Mouse (Mus musculus) forelimb bud, embryonic 11.5 days (tissue): ENCODE data around the gene Ppp1r9a.
A peak's percentile ranks its signal among the peaks of the same experiment; 100 is the strongest.

Experiments
- DNase-seq: peaks from one replicate; pipeline ENCODE4 v3.0.0-alpha.2; 2012; ENCODE audit warnings: low read depth, low spot score

Ppp1r9a gene

GRCm38 (mm10) chr6:5100347-5100746 lies 197.6 kb downstream of the Ppp1r9a start:
- no peak for DNase-seq

GRCm38 (mm10) chr6:5102741-5103140 lies 200.0 kb downstream of the Ppp1r9a start:
- DNase-seq = no peak

DNA sequence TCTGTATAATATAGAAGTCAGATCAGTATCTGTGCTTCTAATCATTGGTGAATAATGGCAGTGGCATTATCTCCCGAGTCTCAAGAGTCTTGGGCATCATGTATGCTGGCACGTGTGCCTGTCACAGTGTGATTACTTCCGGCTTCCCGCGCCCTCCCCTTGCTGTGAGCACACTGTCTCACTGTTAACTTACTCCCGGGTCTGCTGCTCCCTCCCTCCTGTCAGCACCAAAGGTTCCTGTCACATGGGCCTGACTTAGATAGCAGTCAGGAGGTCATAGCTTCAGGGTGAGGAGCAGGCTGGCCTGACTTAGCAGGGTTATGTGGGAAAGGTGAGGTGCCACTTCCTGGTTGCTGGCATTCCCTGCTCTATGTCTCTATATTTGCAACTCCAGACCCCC lies 201.1 kb downstream of the Ppp1r9a start:
- DNase-seq = no peak

DNA sequence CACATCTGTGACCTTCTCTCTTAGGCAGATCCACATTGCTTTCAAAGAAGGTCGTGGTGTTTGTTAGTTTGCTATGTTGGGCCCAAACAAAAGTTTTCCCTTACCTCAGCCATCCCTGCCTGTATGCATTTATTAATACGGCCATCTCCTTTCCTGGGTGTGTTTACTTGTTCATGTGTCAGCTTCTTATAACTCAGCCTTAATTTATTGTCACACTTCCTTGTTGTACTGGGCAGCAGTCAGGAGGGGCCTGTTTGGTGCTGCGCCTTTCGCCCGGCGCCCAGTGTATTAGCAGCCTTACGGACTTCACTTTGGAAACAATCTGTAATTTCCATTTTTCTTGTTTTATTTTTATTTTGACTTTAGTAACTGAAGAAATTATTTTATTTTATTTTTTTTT lies 201.5 kb downstream of the Ppp1r9a start:
- no peak for DNase-seq

DNA sequence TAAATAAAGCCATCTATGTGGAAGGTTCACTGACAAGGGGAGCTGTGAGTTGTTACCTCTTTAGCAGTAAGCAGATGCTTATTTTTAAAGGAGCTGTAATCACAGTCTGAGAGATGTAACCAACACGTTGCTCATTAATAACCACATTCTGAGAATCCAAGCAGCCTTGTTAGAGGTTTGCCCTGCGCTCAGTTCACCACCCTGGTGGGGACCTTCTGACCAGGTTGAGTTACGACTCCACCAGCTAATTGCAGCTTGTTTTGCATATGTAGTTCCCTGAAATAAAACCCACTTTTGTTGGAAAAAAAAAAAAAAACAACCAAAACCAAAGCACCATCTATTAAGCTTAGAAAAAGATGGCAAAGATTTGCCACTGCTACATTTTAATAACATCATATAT lies 205.8 kb downstream of the Ppp1r9a start:
- peak; percentile 51 for DNase-seq

- peak; percentile 97 for DNase-seq
Observed at GRCm38 (mm10) chr6:5109925-5110714, 207.4 kb downstream of the Ppp1r9a start.

DNA sequence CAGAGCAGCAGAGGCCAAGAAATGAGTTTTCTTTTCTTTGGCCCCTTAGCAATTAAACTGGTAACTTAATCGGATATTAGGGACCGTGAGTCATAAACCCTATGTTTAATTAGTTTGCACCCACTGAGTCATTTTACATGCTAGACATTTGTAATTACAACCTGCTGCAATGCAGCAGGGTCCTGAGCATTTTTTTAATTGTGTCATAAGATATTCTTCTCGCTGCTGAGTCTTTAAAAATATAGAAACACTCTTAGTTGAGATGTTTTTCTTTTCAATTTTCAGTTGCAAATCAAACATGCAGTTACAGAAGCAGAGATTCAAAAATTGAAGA lies 208.0 kb downstream of the Ppp1r9a start:
- DNase-seq = no peak

DNA sequence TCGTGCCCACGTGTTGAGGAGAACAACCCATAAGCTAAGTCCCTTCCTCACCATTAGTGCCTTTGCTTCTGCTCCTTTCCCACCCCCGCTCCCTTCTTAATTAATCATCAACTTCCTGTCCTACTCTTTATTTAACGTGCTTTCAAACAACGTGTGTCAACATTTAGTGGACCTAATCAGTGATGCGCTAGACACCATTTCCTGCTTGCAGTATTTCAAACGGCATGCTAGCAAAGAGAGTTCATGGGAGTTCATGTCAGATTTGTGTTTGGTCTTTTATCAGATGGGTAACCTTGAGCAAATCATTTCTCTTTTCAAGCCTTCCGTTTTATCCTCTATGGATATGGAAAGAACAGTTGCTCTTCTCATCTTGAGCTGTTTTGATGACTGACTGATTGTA lies 210.4 kb downstream of the Ppp1r9a start:
- DNase-seq = no peak

GRCm38 (mm10) chr6:5113734-5114133 lies 211.0 kb downstream of the Ppp1r9a start:
- DNase-seq = no peak

DNA sequence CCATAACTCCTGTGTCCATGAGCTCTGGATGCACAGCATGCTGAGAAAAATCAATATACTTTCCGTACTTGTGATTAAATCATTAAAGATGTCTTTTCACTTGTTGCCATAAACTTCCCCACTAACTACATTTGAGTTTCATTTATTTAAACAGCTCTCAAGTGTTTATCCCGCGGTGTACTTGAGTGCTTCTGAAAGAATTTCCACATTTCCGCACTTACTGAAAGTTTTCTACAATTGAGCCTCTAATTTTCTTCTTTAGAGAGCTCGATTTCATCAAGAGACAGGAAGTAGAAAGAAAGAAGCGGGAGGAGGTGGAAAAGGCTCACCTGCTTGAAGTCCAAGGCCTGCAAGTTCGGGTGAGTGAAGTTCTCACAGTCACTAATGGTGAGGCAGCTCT lies 212.1 kb downstream of the Ppp1r9a start:
- no peak for DNase-seq

DNA sequence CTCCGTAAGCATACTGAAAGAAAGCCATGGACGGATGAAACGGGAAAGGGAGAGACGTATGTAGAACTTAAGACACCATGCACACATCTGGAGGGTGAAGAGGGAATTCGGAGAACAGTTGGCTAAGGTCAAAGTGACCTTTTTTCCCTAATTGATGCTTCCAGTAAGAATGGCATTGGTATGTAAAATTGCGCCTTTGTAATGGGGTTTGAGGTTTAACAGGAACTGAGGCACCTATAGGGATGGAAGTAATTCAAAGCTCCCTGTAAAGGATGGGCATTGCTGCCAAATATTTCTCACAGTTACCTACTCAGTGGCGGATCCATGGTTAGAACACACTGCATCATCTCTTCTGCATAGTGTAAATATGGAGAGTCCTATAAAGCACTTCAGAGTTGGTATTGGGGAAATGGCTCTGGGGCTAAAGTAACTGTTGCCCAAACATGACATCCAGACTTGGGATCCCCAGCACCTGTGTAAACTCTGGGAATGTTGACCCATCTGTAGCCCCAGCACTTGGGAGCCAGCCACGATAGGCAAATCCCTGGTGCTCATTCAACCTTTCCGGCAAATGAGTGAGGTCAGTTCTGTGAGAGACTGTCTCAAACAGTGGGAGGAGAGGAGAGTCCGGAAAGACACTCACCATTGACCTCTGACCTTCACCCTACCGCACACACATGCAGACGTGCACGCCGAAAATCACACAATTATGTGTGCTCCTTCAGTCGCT lies 216.6 kb downstream of the Ppp1r9a start:
- DNase-seq = no peak

- no peak for DNase-seq
Observed at GRCm38 (mm10) chr6:5120229-5120628, 217.5 kb downstream of the Ppp1r9a start.

GRCm38 (mm10) chr6:5129364-5130093 lies 226.8 kb downstream of the Ppp1r9a start:
- no peak for DNase-seq

GRCm38 (mm10) chr6:5134986-5135385 lies 232.3 kb downstream of the Ppp1r9a start:
- no peak for DNase-seq

GRCm38 (mm10) chr6:5136046-5136445 lies 233.3 kb downstream of the Ppp1r9a start:
- no peak for DNase-seq

GRCm38 (mm10) chr6:5138875-5139631 lies 236.3 kb downstream of the Ppp1r9a start:
- no peak for DNase-seq

DNA sequence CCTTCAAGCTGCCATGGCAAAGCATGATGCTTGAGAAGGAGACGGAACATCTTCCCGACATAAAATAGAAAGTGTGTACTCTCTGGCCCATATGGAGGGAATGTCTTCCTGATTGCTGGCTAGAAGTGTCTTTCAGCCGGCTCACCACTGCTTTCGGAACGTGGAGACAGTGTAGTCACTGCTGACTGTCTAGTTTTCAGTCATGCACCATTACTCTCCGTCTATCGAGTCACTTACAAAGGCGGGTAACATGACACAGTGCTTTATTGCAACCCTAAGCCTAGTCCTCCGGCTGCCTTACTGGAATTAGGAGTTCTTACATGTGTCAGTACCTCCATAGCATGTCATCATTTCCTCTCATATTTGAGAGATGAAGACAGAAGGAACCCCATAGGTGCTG lies 236.9 kb downstream of the Ppp1r9a start:
- DNase-seq = no peak

- no peak for DNase-seq
Observed at GRCm38 (mm10) chr6:5147488-5148142, 244.9 kb downstream of the Ppp1r9a start.

- DNase-seq = no peak
Observed at GRCm38 (mm10) chr6:5149941-5150340, 247.2 kb downstream of the Ppp1r9a start.

DNA sequence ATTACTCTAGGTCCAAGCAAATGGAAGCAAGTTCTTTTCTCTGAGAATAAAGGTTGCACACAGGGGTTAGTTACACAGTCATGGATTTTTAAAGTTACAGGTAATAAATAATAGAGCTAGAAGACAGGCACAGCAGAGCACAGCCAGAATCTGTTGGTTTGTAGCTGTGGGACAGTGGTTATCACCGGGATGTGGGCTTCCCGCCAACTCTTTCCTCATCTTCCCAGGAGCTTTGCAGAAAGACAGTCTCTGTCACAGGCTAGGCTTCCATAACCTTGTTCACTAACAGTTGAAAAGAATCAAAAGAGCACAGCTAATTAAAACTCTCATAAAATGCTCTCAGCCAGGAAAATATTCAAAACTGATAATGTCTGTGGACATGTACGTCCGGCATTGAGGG lies 248.5 kb downstream of the Ppp1r9a start:
- no peak for DNase-seq

DNA sequence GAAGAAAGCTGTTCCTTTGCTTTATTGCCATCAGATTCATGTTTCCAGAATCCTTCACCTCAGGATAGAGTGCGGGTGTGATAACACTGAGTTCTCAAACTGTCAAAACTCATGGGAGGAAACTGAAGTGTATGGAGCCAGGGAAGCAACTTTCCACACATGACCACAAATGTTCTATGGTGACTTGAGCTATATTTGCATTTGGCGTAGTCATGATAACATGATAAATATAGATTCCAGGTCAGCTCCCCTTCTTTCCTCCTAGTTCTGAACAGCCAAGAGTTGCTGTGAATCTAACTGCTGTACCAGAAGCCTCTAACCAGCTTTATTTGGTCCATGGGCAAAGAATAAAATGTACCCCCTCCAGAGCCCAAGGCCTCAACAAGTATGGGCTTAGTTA lies 249.5 kb downstream of the Ppp1r9a start:
- no peak for DNase-seq
